Mouse (Mus musculus) limb, embryonic 12.5 days (tissue): Measurements from ENCODE around the gene Fut4. TPM values are rescaled to one million over a fixed set of nuclear protein-coding genes. Genes with fewer than 3 reads are reported as not detected.

Source experiments
- ATAC-seq: fragments of 200-750 bp; cut with Nextera tagmentation; 2 replicates; pipeline ENCODE4 v1.8.0; 2017; ENCODE audit warnings: low read depth, moderate TSS enrichment; ENCODE audit not compliant: insufficient number of reproducible peaks, insufficient read depth, low FRiP score, low TSS enrichment
- H3K27ac ChIP-seq: fragments of 300-500 bp; sonication (generic); 2 replicates; pipeline ENCODE4 v1.5.1; 2016; ENCODE audit warnings: mild to moderate bottlenecking, moderate library complexity
- H3K27me3 ChIP-seq: fragments of 300-500 bp; sonication (generic); 2 replicates; pipeline ENCODE4 v1.6.1; 2016; ENCODE audit warnings: mild to moderate bottlenecking, moderate library complexity
- H3K36me3 ChIP-seq: fragments of 300-500 bp; sonication (generic); 2 replicates; pipeline ENCODE4 v1.6.1; 2016; ENCODE audit warnings: mild to moderate bottlenecking, moderate library complexity
- H3K4me1 ChIP-seq: fragments of 300-500 bp; sonication (generic); replicated peaks from 2 replicates; pipeline ENCODE4 v1.6.1; 2016
- H3K4me2 ChIP-seq: fragments of 300-500 bp; sonication (generic); 2 replicates; pipeline ENCODE4 v1.6.1; 2016; ENCODE audit warnings: mild to moderate bottlenecking, moderate library complexity
- H3K4me3 ChIP-seq: fragments of 300-500 bp; sonication (generic); replicated peaks from 2 replicates; pipeline ENCODE4 v1.5.1; 2016; ENCODE audit warnings: mild to moderate bottlenecking
- H3K9ac ChIP-seq: fragments of 300-500 bp; sonication (generic); replicated peaks from 2 replicates; pipeline ENCODE4 v1.6.1; 2016; ENCODE audit warnings: mild to moderate bottlenecking, moderate library complexity
- H3K9me3 ChIP-seq: fragments of 300-500 bp; sonication (generic); 2 replicates; pipeline ENCODE4 v1.6.1; 2016; ENCODE audit warnings: mild to moderate bottlenecking, moderate library complexity
- WGBS: fragments of 180-500 bp; shearing (Covaris S2); methylation state at CpG from one replicate; pipeline ENCODE4 v1.1.7; 2016; 5-methylcytosine and 5-hydroxymethylcytosine counted together
- polyA plus RNA-seq: library from polyadenylated mRNA; unstranded; fragments of >200 nt; fragmentation: Nextera tagmentation; extraction: Ambion mirVana; gene quantifications from 2 replicates; pipeline ENCODE4 v1.2.1, GENCODE M21; 2016

Fut4 gene
- polyA plus RNA-seq, 1 experiment from 2014 or later = 5.4 TPM

GRCm38 (mm10) chr9:14754469-14754868, 2.3 kb upstream of the Fut4 start:
- 81% methylated on average over 3 of the region's 3 CpGs for WGBS
- Histone ChIP-seq H3K9me3 (no peaks in the 10 kb centered on the region), H3K4me1 (peaks cover 16% of the 10 kb centered on the region; the same call in 1 of the 2 replicates), H3K4me2 (no peak overlapping the region), H3K27ac (no peak overlapping the region), H3K36me3 (no peaks in the 10 kb centered on the region), H3K9ac (no peak overlapping the region), H3K4me3 (no peak overlapping the region), H3K27me3 (peaks cover 10% of the 10 kb centered on the region; the same call in 1 of the 2 replicates)
- no peak for ATAC-seq

GRCm38 (mm10) chr9:14753947-14754346, 1.8 kb upstream of the Fut4 start:
- Histone ChIP-seq H3K4me3 (no peak overlapping the region), H3K4me1 (peaks cover 21% of the 10 kb centered on the region), H3K9me3 (no peaks in the 10 kb centered on the region), H3K27ac (no peak overlapping the region), H3K9ac (no peak overlapping the region), H3K27me3 (peaks cover 10% of the 10 kb centered on the region; the same call in 1 of the 2 replicates), H3K4me2 (no peak overlapping the region), H3K36me3 (no peaks in the 10 kb centered on the region)
- ATAC-seq = no peak

GRCm38 (mm10) chr9:14751503-14752000, 641 bp downstream of the Fut4 start:
- peak overlapping the region; percentile 94 for H3K4me2 ChIP-seq
- H3K4me1 ChIP-seq = peaks cover 40% of the 10 kb centered on the region
- H3K9ac ChIP-seq = peak overlapping the region; percentile 74
- H3K36me3 ChIP-seq = no peaks in the 10 kb centered on the region
- WGBS = 1% methylated on average over 50 of the region's 50 CpGs
- peak; percentile 72 for ATAC-seq
- no peaks in the 10 kb centered on the region for H3K9me3 ChIP-seq
- H3K4me3 ChIP-seq = peak overlapping the region; percentile 59
- H3K27me3 ChIP-seq = peaks cover 10% of the 10 kb centered on the region; the same call in 1 of the 2 replicates
- H3K27ac ChIP-seq = peak overlapping the region; percentile 67

GRCm38 (mm10) chr9:14750901-14751502, 1.2 kb downstream of the Fut4 start:
- peak; percentile 60 for ATAC-seq
- 58% methylated on average over 42 of the region's 42 CpGs for WGBS

GRCm38 (mm10) chr9:14740151-14740924, 11.9 kb downstream of the Fut4 start, which contains the start of gene Piwil4:
Gene Piwil4 (minus strand): TSS chr9:14740733.
- H3K36me3 ChIP-seq = no peaks in the 10 kb centered on the region
- WGBS = 81% methylated on average over 19 of the region's 19 CpGs
- no peak within 1 kb of the TSS for H3K9ac ChIP-seq
- no peaks in the 10 kb centered on the region for H3K9me3 ChIP-seq
- no peak within 1 kb of the TSS for H3K27ac ChIP-seq
- ATAC-seq = no peak
- H3K4me2 ChIP-seq = no peak within 1 kb of the TSS
- no peaks in the 10 kb centered on the region for H3K27me3 ChIP-seq
- H3K4me3 ChIP-seq = no peak within 1 kb of the TSS
- no peaks in the 10 kb centered on the region for H3K4me1 ChIP-seq

More at GRCm38 (mm10) chr9:14750901-14751502, 1.2 kb downstream of the Fut4 start:
- Histone ChIP-seq H3K36me3 (no peaks in the 10 kb centered on the region), H3K27me3 (peaks cover 10% of the 10 kb centered on the region; the same call in 1 of the 2 replicates), H3K4me3 (peak overlapping the region; percentile 59), H3K4me2 (peak overlapping the region; percentile 94), H3K4me1 (peaks cover 45% of the 10 kb centered on the region), H3K9ac (peak overlapping the region; percentile 74), H3K9me3 (no peaks in the 10 kb centered on the region), H3K27ac (0 out of 2 replicates have a peak overlapping the region, but pooled peaks have one; percentile 17)

- no peaks in the 10 kb centered on the region for H3K27me3 ChIP-seq
- 84% methylated on average over 4 of the region's 4 CpGs for WGBS
- H3K4me1 ChIP-seq = no peaks in the 10 kb centered on the region
- no peaks in the 10 kb centered on the region for H3K9me3 ChIP-seq
- ATAC-seq = no peak
- H3K27ac ChIP-seq = no peak overlapping the region
- no peaks in the 10 kb centered on the region for H3K36me3 ChIP-seq
- H3K4me3 ChIP-seq = no peak overlapping the region
- H3K4me2 ChIP-seq = no peak overlapping the region
- H3K9ac ChIP-seq = no peak overlapping the region
Measured at GRCm38 (mm10) chr9:14739498-14740150, 12.6 kb downstream of the Fut4 start.

- Histone ChIP-seq H3K36me3 (no peaks in the 10 kb centered on the region), H3K4me3 (no peak overlapping the region), H3K4me1 (peaks cover 7% of the 10 kb centered on the region; the same call in 1 of the 2 replicates), H3K27ac (no peak overlapping the region), H3K27me3 (peaks cover 6% of the 10 kb centered on the region; the same call in 1 of the 2 replicates), H3K4me2 (no peak overlapping the region), H3K9ac (no peak overlapping the region), H3K9me3 (no peaks in the 10 kb centered on the region)
- ATAC-seq = no peak
- 32% methylated on average over 9 of the region's 9 CpGs for WGBS
Measured at GRCm38 (mm10) chr9:14730941-14731541, 21.2 kb downstream of the Fut4 start.

GRCm38 (mm10) chr9:14728365-14728764, 23.8 kb downstream of the Fut4 start:
- no peak overlapping the region for H3K9ac ChIP-seq
- no peak overlapping the region for H3K27ac ChIP-seq
- WGBS = 89% methylated on average over 4 of the region's 4 CpGs
- H3K36me3 ChIP-seq = no peaks in the 10 kb centered on the region
- no peak overlapping the region for H3K4me2 ChIP-seq
- H3K9me3 ChIP-seq = no peaks in the 10 kb centered on the region
- no peak for ATAC-seq
- H3K4me3 ChIP-seq = no peak overlapping the region
- peaks cover 7% of the 10 kb centered on the region; the same call in 1 of the 2 replicates for H3K4me1 ChIP-seq
- H3K27me3 ChIP-seq = peaks cover 6% of the 10 kb centered on the region; the same call in 1 of the 2 replicates

GRCm38 (mm10) chr9:14726629-14727028, 25.6 kb downstream of the Fut4 start:
- Histone ChIP-seq H3K4me1 (peaks cover 7% of the 10 kb centered on the region; the same call in 1 of the 2 replicates), H3K9me3 (no peaks in the 10 kb centered on the region), H3K4me2 (no peak overlapping the region), H3K9ac (no peak overlapping the region), H3K4me3 (no peak overlapping the region), H3K27ac (no peak overlapping the region), H3K27me3 (peaks cover 6% of the 10 kb centered on the region; the same call in 1 of the 2 replicates), H3K36me3 (no peaks in the 10 kb centered on the region)
- ATAC-seq = no peak
- 72% methylated on average over 4 of the region's 4 CpGs for WGBS

GRCm38 (mm10) chr9:14726005-14726404, 26.2 kb downstream of the Fut4 start:
- Histone ChIP-seq H3K36me3 (no peaks in the 10 kb centered on the region), H3K4me3 (no peak overlapping the region), H3K9me3 (no peaks in the 10 kb centered on the region), H3K4me2 (no peak overlapping the region), H3K9ac (no peak overlapping the region), H3K27ac (no peak overlapping the region), H3K27me3 (peaks cover 4% of the 10 kb centered on the region; the same call in 1 of the 2 replicates), H3K4me1 (peaks cover 4% of the 10 kb centered on the region; the same call in 1 of the 2 replicates)
- 82% methylated on average over 6 of the region's 6 CpGs for WGBS
- no peak for ATAC-seq
